Mouse (Mus musculus) spleen, postnatal 14 days (tissue): ENCODE results near the gene Pdcd6.

Source experiments
- DNase-seq, 2 experiments: peaks; one replicate each; pipeline ENCODE4 v3.0.0; 2021 to 2022; ENCODE audit warnings: low spot score in 2 of 2

Gene Pdcd6

GRCm38 (mm10) chr13:74282299-74282698, 35.1 kb downstream of the Pdcd6 start:
- no peak for DNase-seq

DNA sequence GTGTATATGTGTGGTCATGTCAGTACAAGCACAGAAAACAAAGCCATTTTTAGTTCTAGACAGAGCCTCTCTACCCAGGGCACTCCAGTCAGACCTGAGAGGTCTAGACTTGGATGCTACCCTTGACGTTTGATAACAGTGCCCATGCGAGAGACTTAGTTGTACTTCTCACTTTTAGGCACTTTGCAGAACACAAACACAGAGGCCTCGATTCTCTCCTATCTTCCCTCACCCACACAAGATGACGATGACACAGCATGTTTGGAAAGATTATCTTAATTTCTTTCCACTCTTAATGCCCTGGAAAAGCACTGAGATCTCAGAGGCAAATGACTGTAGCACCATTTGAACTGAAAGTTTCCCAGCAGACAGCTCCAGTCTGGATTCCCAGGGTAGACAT, 41.7 kb downstream of the Pdcd6 start:
- DNase-seq, result no peak

GRCm38 (mm10) chr13:74260231-74260992, 57.0 kb downstream of the Pdcd6 start:
- DNase-seq, result peak in 1 of 2 experiments; percentile 38

GRCm38 (mm10) chr13:74259460-74260230, 57.7 kb downstream of the Pdcd6 start:
- peak in 1 of 2 experiments; percentile 27 for DNase-seq
